Mouse (Mus musculus): ENCODE results near the gene Grin2c. TPM values are rescaled to one million over a fixed set of nuclear protein-coding genes. Genes with fewer than 3 reads are reported as not detected.

Grin2c gene
- total RNA-seq, 2 experiments from 2014 or later = 0.27 to 0.41 TPM

- DNase-seq = no peak
Measured at GRCm38 (mm10) chr11:115283891-115284620, 17.0 kb upstream of the Grin2c start.

- DNase-seq = no peak
Measured at GRCm38 (mm10) chr11:115283486-115283765, 16.4 kb upstream of the Grin2c start.

GRCm38 (mm10) chr11:115282723-115283485 lies 15.9 kb upstream of the Grin2c start:
- DNase-seq = no peak

- DNase-seq = peak; percentile 60 to 76
Measured at GRCm38 (mm10) chr11:115282295-115282694, 15.3 kb upstream of the Grin2c start.

GRCm38 (mm10) chr11:115279726-115280125 lies 12.7 kb upstream of the Grin2c start:
- DNase-seq = no peak

GRCm38 (mm10) chr11:115278176-115278575 lies 11.1 kb upstream of the Grin2c start:
- no peak for DNase-seq

- no peak for DNase-seq
Measured at GRCm38 (mm10) chr11:115277604-115277975, 10.5 kb upstream of the Grin2c start.

- peak; percentile 100 for DNase-seq
Measured at GRCm38 (mm10) chr11:115276780-115277603, 9.9 kb upstream of the Grin2c start, which contains the start of gene Fdxr. TSS of gene Fdxr (minus strand) at chr11:115277050.

- DNase-seq = no peak
Measured at GRCm38 (mm10) chr11:115275954-115276353, 8.9 kb upstream of the Grin2c start.

GRCm38 (mm10) chr11:115275509-115275908 lies 8.5 kb upstream of the Grin2c start:
- no peak for DNase-seq

- DNase-seq = no peak
Measured at GRCm38 (mm10) chr11:115274771-115275170, 7.7 kb upstream of the Grin2c start.

- DNase-seq = no peak
Measured at GRCm38 (mm10) chr11:115274178-115274577, 7.1 kb upstream of the Grin2c start.

- DNase-seq = no peak
Measured at GRCm38 (mm10) chr11:115273735-115274134, 6.7 kb upstream of the Grin2c start.

GRCm38 (mm10) chr11:115272894-115273498 lies 6.0 kb upstream of the Grin2c start:
- DNase-seq = no peak

- no peak for DNase-seq
Measured at GRCm38 (mm10) chr11:115271481-115271880, 4.4 kb upstream of the Grin2c start.

- DNase-seq = no peak
Measured at GRCm38 (mm10) chr11:115271052-115271451, 4.0 kb upstream of the Grin2c start.

GRCm38 (mm10) chr11:115270148-115270861 lies 3.3 kb upstream of the Grin2c start:
- peak; percentile 72 to 91 for DNase-seq

GRCm38 (mm10) chr11:115269330-115270066 lies 2.5 kb upstream of the Grin2c start:
- DNase-seq = no peak

GRCm38 (mm10) chr11:115267958-115268357 lies 915 bp upstream of the Grin2c start:
- no peak for DNase-seq

GRCm38 (mm10) chr11:115266400-115266778 lies 654 bp downstream of the Grin2c start:
- DNase-seq = no peak

GRCm38 (mm10) chr11:115265771-115266399 lies 1.2 kb downstream of the Grin2c start:
- DNase-seq = no peak
